Mouse (Mus musculus): Measurements from ENCODE around the gene Gm26727. TPM values are rescaled to one million over a fixed set of nuclear protein-coding genes. Genes with fewer than 3 reads are reported as not detected.
"Not testable (repeated sequence)": the region's sequence is repeated elsewhere in the genome, so short reads cannot be mapped to it uniquely, and the experiment has no call there.

The Gm26727 gene
- not detected in 2 replicates for polyA plus RNA-seq (2011; ENCODE audit: insufficient read depth, insufficient read length, low replicate concordance, missing spikeins)

DNA sequence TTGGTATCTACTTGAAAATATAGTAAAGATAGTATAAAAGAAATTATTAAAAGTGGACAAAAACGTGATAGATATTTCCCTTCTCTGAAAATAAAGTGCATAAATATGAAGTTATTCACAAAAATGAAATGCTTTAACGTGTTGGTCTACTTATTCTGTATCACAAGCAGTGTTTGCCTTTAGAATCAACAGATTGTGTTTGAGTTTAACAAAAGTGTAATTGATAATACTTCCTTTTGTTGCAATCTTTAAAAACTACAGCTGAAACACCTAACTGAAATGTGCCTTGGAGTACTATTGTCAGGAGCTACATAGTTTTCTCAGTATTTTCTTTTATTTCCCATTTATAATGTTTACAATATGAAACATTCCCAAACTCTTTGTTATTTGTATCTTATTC is at the start of gene Gm26727:
Gm26727 (minus strand) TSS at position 101 of the 400 bp plus-strand sequence.
- WGBS: 46% methylated on average over 2 of the region's 2 CpGs

GRCm38 (mm10) chr2:67481051-67481450 is 48.1 kb upstream of the Gm26727 start:
- TF ChIP-seq CTCF (IDR thresholded peaks at IDR 0.05; ENCODE audit: control insufficient read depth, insufficient read depth, low read length): no peak
- TF ChIP-seq POLR2A (IDR thresholded peaks at IDR 0.05; ENCODE audit: borderline replicate concordance, control insufficient read depth, low read depth, low read length): no peak
- H3K4me1 ChIP-seq (ENCODE audit: control insufficient read depth, insufficient read depth, low read length): no peaks in the 10 kb centered on the region
- 64% methylated on average over 3 of the region's 3 CpGs for WGBS
- H3K4me3 ChIP-seq (replicated peaks; ENCODE audit: control insufficient read depth, low read depth, low read length): no peak overlapping the region
- no peak overlapping the region for H3K27ac ChIP-seq (ENCODE audit: control insufficient read depth, insufficient read depth, low read depth, low read length, poor library complexity)

More for the DNA sequence above, at the start of gene Gm26727:
- TF ChIP-seq POLR2A (IDR thresholded peaks at IDR 0.05; ENCODE audit: borderline replicate concordance, control insufficient read depth, low read depth, low read length): no peak
- TF ChIP-seq CTCF (IDR thresholded peaks at IDR 0.05; ENCODE audit: control insufficient read depth, insufficient read depth, low read length): no peak
- no peak within 1 kb of the TSS for H3K27ac ChIP-seq (ENCODE audit: control insufficient read depth, insufficient read depth, low read depth, low read length, poor library complexity)
- no peaks in the 10 kb centered on the region for H3K4me1 ChIP-seq (ENCODE audit: control insufficient read depth, insufficient read depth, low read length)
- no peak within 1 kb of the TSS for H3K4me3 ChIP-seq (replicated peaks; ENCODE audit: control insufficient read depth, low read depth, low read length)

GRCm38 (mm10) chr2:67477753-67478152 is 44.8 kb upstream of the Gm26727 start:
- no peak for TF ChIP-seq CTCF (IDR thresholded peaks at IDR 0.05; ENCODE audit: control insufficient read depth, insufficient read depth, low read length)
- no peak for TF ChIP-seq POLR2A (IDR thresholded peaks at IDR 0.05; ENCODE audit: borderline replicate concordance, control insufficient read depth, low read depth, low read length)
- WGBS: 18% methylated on average over 6 of the region's 6 CpGs
- Histone ChIP-seq H3K4me1 (ENCODE audit: control insufficient read depth, insufficient read depth, low read length) (no peaks in the 10 kb centered on the region), H3K27ac (ENCODE audit: control insufficient read depth, insufficient read depth, low read depth, low read length, poor library complexity) (no peak overlapping the region), H3K4me3 (replicated peaks; ENCODE audit: control insufficient read depth, low read depth, low read length) (no peak overlapping the region)

DNA sequence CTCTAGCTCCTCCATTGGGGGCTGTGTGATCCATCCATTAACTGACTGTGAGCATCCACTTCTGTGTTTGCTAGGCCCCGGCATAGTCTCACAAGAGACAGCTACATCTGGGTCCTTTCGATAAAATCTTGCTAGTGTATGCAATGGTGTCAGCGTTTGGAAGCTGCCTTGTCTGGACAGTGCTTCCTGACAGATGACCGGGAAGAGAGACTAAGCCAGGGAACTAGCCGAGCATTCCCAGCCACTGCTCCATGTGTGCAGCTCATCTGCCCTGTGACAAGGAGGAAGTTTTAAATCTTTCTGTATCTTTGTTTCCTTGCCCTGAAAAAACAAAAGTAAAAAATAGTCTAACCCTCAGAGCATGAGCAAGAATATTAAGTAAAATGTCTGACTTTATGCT is 37.0 kb upstream of the Gm26727 start:
- not testable (repeated sequence) for H3K27ac ChIP-seq (ENCODE audit: control insufficient read depth, insufficient read depth, low read depth, low read length, poor library complexity); H3K4me3 ChIP-seq (replicated peaks; ENCODE audit: control insufficient read depth, low read depth, low read length); H3K4me1 ChIP-seq (ENCODE audit: control insufficient read depth, insufficient read depth, low read length)
- WGBS: 63% methylated on average over 5 of the region's 5 CpGs

GRCm38 (mm10) chr2:67467036-67467435 is 34.1 kb upstream of the Gm26727 start:
- no peaks in the 10 kb centered on the region for H3K4me1 ChIP-seq (ENCODE audit: control insufficient read depth, insufficient read depth, low read length)
- TF ChIP-seq CTCF (IDR thresholded peaks at IDR 0.05; ENCODE audit: control insufficient read depth, insufficient read depth, low read length): no peak
- no peak for TF ChIP-seq POLR2A (IDR thresholded peaks at IDR 0.05; ENCODE audit: borderline replicate concordance, control insufficient read depth, low read depth, low read length)

GRCm38 (mm10) chr2:67460857-67461256 is 27.9 kb upstream of the Gm26727 start:
- Histone ChIP-seq H3K4me1 (ENCODE audit: control insufficient read depth, insufficient read depth, low read length) (no peaks in the 10 kb centered on the region), H3K27ac (ENCODE audit: control insufficient read depth, insufficient read depth, low read depth, low read length, poor library complexity) (no peak overlapping the region), H3K4me3 (replicated peaks; ENCODE audit: control insufficient read depth, low read depth, low read length) (no peak overlapping the region)
- 60% methylated on average over 3 of the region's 3 CpGs for WGBS
- no peak for TF ChIP-seq POLR2A (IDR thresholded peaks at IDR 0.05; ENCODE audit: borderline replicate concordance, control insufficient read depth, low read depth, low read length)

More at GRCm38 (mm10) chr2:67467036-67467435, 34.1 kb upstream of the Gm26727 start:
- H3K27ac ChIP-seq (ENCODE audit: control insufficient read depth, insufficient read depth, low read depth, low read length, poor library complexity): no peak overlapping the region
- 72% methylated on average over 7 of the region's 7 CpGs for WGBS
- no peak overlapping the region for H3K4me3 ChIP-seq (replicated peaks; ENCODE audit: control insufficient read depth, low read depth, low read length)

GRCm38 (mm10) chr2:67447206-67447605 is 14.2 kb upstream of the Gm26727 start:
- Histone ChIP-seq H3K27ac (ENCODE audit: control insufficient read depth, insufficient read depth, low read depth, low read length, poor library complexity) (no peak overlapping the region), H3K4me3 (replicated peaks; ENCODE audit: control insufficient read depth, low read depth, low read length) (no peak overlapping the region), H3K4me1 (ENCODE audit: control insufficient read depth, insufficient read depth, low read length) (no peaks in the 10 kb centered on the region)
- TF ChIP-seq CTCF (IDR thresholded peaks at IDR 0.05; ENCODE audit: control insufficient read depth, insufficient read depth, low read length): no peak
- no peak for TF ChIP-seq POLR2A (IDR thresholded peaks at IDR 0.05; ENCODE audit: borderline replicate concordance, control insufficient read depth, low read depth, low read length)
- 67% methylated on average over 12 of the region's 12 CpGs for WGBS

DNA sequence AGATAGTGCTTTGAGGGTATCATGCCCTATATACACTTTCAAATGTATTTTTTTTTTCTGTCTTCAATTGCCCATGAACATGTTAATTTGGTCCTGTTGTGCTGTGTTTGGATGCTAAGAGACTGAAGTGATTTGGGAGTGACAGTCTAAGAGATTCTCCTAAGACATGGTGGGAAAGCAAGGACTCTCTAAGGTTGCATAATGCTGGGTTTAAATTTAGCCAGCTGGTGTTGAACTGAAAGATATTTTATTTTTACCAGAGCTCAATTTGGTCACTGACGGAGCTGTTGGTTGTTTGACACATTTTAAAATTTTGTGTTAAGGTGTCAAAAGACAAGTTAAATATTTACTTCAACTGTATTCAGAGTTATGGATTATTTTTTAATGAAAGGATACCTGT is 13.8 kb upstream of the Gm26727 start:
- Histone ChIP-seq H3K4me1 (ENCODE audit: control insufficient read depth, insufficient read depth, low read length) (no peaks in the 10 kb centered on the region), H3K27ac (ENCODE audit: control insufficient read depth, insufficient read depth, low read depth, low read length, poor library complexity) (no peak overlapping the region), H3K4me3 (replicated peaks; ENCODE audit: control insufficient read depth, low read depth, low read length) (no peak overlapping the region)
- TF ChIP-seq POLR2A (IDR thresholded peaks at IDR 0.05; ENCODE audit: borderline replicate concordance, control insufficient read depth, low read depth, low read length) (no peak), CTCF (IDR thresholded peaks at IDR 0.05; ENCODE audit: control insufficient read depth, insufficient read depth, low read length) (no peak)
- 79% methylated on average over 1 of the region's 1 CpGs for WGBS

- TF ChIP-seq CTCF (IDR thresholded peaks at IDR 0.05; ENCODE audit: control insufficient read depth, insufficient read depth, low read length): no peak
- no peak for TF ChIP-seq POLR2A (IDR thresholded peaks at IDR 0.05; ENCODE audit: borderline replicate concordance, control insufficient read depth, low read depth, low read length)
- H3K27ac ChIP-seq (ENCODE audit: control insufficient read depth, insufficient read depth, low read depth, low read length, poor library complexity): no peak within 1 kb of the TSS
- no peak within 1 kb of the TSS for H3K4me3 ChIP-seq (replicated peaks; ENCODE audit: control insufficient read depth, low read depth, low read length)
- no peaks in the 10 kb centered on the region for H3K4me1 ChIP-seq (ENCODE audit: control insufficient read depth, insufficient read depth, low read length)
- WGBS: 73% methylated on average over 3 of the region's 3 CpGs
These were observed 12.8 kb upstream of the Gm26727 start, which contains the start of gene Xirp2 for GRCm38 (mm10) chr2:67445780-67446179. TSS of gene Xirp2 (plus strand) at chr2:67446002.

Data from bone marrow, adult 2 months (tissue).